Mouse (Mus musculus) myocyte (in vitro differentiated cells): ENCODE data around the gene Crygd.

ENCODE experiments used
- E2F4 ChIP-seq: IDR thresholded peaks from one replicate; pipeline ENCODE4 v1.6.1; 2011; ENCODE audit warnings: mild to moderate bottlenecking, control low read depth, moderate library complexity; ENCODE audit not compliant: insufficient read depth
- MYOG ChIP-seq, 3 experiments: IDR thresholded peaks; one replicate each; pipeline ENCODE4 v1.6.1; 2011; ENCODE audit warnings: control low read depth in 2 of 3, low read depth in 2 of 3, mild to moderate bottlenecking in 2 of 3; ENCODE audit not compliant: insufficient read length in 2 of 3, control insufficient read depth in 1 of 3, insufficient read depth in 1 of 3
- POLR2A ChIP-seq: IDR thresholded peaks from one replicate; pipeline ENCODE4 v1.6.1; 2011; ENCODE audit warnings: low read depth, mild to moderate bottlenecking, control low read depth, moderate library complexity; ENCODE audit not compliant: insufficient read length

GRCm38 (mm10) chr1:65103273-65103672 is 40.0 kb upstream of the Crygd start, which contains the start of gene Cryga:
- TF ChIP-seq POLR2A (no peak), E2F4 (no peak), MYOG (IDR thresholded peaks at IDR 0.05; ENCODE audit: control insufficient read depth in 1 of 3, insufficient read depth in 1 of 3, insufficient read length in 2 of 3, low read depth in 2 of 3) (no peak)
